Mouse (Mus musculus) erythroid progenitor cell, adult 5-6 weeks (primary cell): ENCODE results near the gene Get4. TPM values are rescaled to one million over a fixed set of nuclear protein-coding genes. Genes with fewer than 3 reads are reported as not detected.
A peak's percentile ranks its signal among the peaks of the same experiment; 100 is the strongest.

ENCODE experiments used
- ATAC-seq: replicated peaks from 2 replicates; pipeline ENCODE4 v1.8.0; 2016; ENCODE audit warnings: moderate number of reproducible peaks, mild to moderate bottlenecking, moderate TSS enrichment, inconsistent platforms; ENCODE audit not compliant: poor library complexity, low FRiP score, severe bottlenecking
- total RNA-seq, 2 experiments: library from RNA; stranded (forward) in 1 of 2; stranded (reverse) in 1 of 2; fragments of 150-400 nt in 1 of 2; fragments of 186-747, 209-891 nt in 1 of 2; gene quantifications; 2 replicates each; pipeline versions ENCODE4 v1.2.3 to v1.2.4; 2015 to 2017; ENCODE audit warnings: low replicate concordance in 2 of 2

Get4 gene
- 35.6 and 36.4 TPM in 2 replicates for total RNA-seq (2015; ENCODE audit: low replicate concordance)
- total RNA-seq (2017; ENCODE audit: low replicate concordance) = 21.9 and 36.6 TPM in 2 replicates

DNA sequence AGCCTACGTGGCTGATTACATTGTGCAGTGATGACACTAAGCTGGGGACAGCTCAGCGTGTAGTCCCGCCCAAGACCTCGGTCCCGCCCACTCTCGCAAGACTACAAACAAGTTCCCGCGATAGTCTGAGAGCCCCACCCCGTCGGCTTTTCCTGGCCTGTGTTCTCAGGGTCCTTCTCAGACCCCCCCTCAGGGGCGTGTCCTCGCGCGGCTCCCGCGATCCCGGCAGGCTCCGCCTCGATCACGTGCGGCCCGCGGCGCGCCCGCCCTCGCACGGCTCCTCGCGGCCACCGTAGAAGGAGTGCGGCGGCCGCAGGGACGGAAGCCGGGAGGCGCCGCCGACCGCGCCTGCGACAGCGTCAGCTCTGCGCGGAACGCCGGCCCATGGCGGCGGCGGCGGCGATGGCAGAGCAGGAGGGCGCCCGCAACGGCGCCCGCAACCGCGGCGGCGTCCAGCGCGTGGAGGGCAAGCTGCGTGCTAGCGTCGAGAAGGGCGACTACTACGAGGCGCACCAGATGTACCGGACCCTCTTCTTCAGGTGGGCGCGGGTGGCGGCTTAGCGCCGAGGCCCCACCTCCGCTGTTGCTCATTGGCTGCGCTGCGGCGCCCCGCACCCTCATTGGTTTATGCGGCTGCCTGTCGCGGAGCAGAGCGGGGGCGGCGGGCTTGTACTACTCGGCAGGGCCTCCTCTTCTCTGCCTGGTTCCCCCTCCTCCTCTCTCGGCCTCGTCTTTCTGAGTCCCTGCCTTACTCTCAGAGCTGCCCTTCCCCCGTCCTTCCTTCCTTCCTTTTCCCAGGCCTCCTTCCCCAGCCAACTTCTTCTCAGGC, at the start of gene Get4:
Get4 (plus strand) TSS at position 244 of the 829 bp plus-strand sequence.
- ATAC-seq = peak; percentile 81

DNA sequence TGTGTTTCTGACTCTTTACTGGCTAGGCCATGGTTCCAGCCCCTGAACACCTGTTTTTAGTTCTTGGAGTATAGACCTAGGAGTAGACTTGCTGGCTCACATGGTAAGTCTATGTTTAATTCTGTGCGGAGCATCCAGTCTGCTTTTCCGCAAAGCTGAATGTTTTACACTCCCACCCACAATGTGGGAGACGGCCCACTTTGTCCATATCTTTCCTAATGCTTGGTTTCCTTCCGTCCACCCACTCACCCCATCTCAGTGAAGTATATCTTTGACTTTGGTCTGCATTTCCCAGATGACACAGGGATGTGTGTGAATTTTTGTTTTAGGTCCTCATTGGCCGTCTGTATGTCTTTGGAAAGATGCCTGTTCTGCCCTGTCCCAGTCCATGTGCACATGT, 48.8 kb upstream of the Get4 start:
- no peak for ATAC-seq

DNA sequence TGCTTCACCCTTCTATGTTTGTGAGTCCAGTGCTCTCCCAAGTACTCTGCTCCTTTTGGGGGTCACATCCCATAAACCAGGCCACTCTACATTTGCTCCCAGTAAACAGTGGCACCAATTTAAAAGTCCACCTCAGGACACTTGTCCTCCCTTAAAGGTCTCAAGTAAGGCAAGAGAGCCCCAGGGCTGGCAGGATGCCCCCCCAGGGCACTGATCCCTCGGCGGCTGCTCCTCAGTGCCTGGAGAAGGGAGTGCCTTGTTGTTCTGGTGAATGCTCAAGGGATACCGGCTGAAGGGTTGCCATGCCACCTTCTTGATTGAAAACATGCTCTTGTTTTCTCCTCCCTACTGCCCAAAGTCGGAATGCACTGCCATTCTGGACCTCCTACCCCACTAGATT, 46.0 kb upstream of the Get4 start:
- ATAC-seq = no peak

- ATAC-seq = no peak
These were observed 45.6 kb upstream of the Get4 start for GRCm38 (mm10) chr5:139206525-139206924.

GRCm38 (mm10) chr5:139208183-139208582, 43.9 kb upstream of the Get4 start:
- no peak for ATAC-seq

DNA sequence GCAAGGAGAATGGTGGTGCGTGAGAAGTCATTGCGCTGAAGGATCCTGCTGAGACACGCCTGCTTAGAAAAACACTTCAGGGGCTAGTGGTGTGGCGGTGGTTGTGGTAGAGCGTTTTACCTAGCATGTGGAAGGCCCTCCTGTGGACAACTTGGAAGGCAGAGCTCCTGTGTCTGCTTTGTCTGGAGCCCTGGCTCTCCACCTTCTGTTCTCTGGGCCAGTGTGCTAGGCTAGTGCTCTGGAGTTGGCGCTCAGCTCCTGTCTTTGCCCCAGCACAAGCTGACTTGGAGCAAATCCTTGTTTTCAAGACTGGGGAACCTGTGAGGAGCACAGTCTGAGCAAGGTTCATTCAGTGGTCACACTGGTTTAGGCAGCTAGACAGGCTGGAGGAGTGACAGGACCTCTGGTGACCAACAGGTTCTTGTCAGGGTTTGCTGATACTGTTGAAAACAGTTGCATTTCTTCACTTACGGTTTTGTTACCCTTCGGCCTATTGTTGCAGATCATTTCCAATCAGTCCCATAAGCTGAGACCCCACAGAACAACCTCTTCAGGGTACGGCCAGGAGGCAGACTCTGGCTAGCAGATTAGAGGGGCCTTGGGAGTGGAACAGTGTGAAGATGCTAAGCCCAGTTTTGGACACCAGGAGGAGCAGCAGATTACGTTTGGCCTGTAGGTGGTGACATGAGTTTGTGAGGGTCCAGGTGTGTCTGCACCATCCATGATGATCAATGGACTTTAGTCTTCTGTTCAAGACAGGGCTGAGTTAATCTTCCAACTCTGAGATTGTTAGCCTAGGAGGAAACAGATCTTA, 43.0 kb upstream of the Get4 start:
- 0 out of 2 replicates have a peak, but pooled peaks have one; percentile 48 for ATAC-seq

DNA sequence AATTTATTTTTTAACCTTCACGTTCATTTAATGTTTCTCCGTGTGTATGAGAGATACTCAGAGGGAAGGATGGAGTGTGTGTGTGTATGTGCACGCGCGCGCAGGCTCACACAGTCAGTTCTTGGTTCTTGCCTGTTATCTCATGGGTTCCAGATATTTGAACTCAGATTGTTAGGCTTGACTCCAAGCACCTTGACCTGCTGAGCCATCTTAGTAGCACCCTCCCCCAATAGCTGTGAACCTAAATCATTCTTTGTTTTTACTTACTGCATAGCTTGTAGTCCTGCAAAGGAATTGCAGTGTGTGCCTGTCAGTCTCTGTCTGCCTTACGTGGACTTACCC, 42.5 kb upstream of the Get4 start:
- ATAC-seq = no peak

DNA sequence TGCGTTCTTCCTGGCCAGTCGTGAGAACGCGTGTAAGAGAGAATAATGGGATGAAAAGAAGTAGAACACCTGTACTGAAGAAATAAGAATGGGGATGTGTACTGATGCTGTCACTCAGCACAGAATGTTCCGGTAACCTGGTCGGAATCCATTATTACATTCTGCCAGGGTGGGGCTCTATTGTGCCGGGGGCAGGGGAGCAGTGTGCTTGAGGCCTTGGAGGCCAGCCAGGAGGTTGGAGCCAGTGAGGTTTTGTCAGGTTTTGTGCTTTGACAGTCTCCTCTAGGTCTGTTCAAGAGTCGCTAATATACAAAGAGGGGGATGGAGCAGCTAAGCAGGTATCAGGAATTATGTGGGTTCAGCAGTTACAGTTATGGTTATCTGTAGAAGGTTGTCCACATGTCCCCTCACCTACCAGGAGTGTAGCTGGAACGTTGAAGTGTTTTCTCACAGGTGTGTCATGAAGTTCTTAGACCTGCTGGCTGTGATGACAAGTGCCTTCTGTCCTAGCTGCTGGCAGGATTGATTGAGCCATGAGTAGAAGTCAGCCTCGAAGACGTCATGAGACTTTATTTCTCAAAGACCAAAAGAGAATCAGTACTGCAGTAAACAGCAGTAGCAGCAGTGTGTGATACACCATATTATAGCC, 40.3 kb upstream of the Get4 start:
- ATAC-seq = no peak

- no peak for ATAC-seq
These were observed 37.8 kb upstream of the Get4 start for GRCm38 (mm10) chr5:139214298-139214697.

GRCm38 (mm10) chr5:139215184-139215583, 36.9 kb upstream of the Get4 start:
- no peak for ATAC-seq

- no peak for ATAC-seq
These were observed 36.0 kb upstream of the Get4 start for GRCm38 (mm10) chr5:139216121-139216520.

DNA sequence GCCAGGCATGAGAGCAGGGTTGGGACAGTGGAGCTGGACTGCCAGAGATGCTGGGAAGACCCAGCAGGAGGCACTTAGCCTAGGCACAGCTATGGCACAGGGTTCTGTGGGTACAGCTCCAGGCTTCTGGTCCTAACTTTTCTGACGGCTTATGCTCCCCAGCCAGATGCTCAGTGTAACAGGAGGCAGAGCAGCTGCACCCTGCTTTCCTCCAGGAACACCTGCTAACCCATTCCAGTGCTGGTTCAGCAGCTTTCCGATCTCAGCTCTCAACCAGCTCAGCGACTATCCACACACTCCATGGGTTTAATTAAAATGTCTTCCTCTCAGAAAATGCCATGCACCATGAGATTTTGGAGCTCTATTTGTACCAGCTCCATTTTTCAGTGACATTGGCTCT, 35.4 kb upstream of the Get4 start:
- no peak for ATAC-seq

GRCm38 (mm10) chr5:139220006-139220515, 32.1 kb upstream of the Get4 start:
- 0 out of 2 replicates have a peak, but pooled peaks have one; percentile 23 for ATAC-seq

GRCm38 (mm10) chr5:139220610-139221009, 31.5 kb upstream of the Get4 start:
- ATAC-seq = no peak

DNA sequence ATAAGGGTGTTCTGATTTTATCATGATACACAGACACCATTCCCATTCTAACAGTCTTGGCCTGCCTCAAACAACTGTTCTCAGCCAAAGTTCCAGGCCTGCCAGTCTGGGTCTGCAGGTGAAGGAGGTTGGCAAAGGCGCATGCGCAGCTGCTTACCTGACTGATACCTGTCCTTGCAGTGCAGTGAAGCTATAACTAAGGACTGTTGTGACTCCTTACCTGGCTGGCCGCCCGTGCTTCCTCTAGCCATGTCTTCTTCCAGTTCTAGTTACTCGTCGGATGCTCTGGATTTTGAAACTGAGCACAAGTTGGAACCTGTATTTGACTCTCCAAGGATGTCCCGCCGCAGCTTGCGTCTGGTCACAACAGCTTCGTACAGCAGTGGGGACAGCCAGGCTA, 28.8 kb upstream of the Get4 start:
- ATAC-seq = no peak

- ATAC-seq = no peak
These were observed 24.9 kb upstream of the Get4 start for GRCm38 (mm10) chr5:139227236-139227635.

- ATAC-seq = no peak
These were observed 24.5 kb upstream of the Get4 start for GRCm38 (mm10) chr5:139227645-139228044.

DNA sequence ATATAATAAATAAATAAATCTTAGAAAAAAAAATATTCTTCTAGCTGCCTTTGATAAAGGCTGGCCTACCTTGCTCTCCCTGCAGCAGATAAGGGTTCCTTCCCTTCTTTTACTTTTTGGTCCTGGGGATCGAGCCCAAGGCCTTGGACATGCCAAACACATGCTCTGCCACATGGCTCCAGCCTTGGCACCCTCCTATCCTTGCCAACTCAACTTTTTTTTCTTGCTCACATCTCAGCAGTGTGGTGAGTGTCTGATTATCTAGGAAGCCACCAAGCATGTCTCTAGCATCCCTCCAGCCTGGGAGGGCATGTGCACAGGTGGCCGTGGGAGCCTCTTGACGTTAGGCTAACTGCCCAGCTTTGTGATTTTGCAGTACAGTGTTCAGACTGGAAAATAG, 23.8 kb upstream of the Get4 start:
- ATAC-seq = no peak

DNA sequence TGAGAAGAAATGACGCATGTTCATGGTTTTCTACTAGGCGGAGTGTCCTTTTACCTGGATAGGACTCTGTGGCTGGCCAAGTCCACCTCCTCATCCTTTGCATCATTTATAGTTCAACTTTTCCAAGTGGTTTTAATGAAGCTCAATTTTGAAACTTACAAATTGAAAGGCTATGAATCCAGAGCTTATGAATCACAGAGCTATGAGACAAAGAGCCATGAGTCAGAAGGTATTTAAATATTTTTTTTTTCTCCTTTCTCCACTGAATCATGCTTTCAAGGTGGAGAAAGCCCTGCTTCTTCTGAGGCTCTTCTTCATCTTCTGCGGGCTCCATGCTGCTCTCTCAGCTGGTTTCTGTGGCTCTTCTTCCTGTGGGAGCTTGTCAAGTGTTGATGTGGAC, 22.4 kb upstream of the Get4 start:
- ATAC-seq = no peak

DNA sequence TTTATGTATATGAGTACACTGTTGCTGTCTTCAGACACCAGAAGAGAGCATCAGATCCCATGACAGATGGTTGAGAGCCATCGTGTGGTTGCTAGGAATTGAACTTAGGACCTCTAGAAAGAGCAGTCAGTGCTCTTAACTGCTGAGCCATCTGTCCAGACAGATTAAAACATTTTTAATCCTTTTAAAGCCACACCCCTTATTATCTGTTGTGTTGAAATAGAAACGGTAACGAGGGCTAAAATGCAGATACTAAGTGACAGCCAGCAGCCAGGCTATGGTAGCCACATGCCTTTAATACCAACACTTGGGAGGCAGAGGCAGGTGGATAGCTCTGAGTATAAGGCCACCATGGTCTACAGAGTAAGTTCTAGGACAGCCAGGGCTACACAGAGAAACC, 20.0 kb upstream of the Get4 start:
- no peak for ATAC-seq
